Mouse (Mus musculus): ENCODE data around the gene Sel1l3. TPM values are rescaled to one million over a fixed set of nuclear protein-coding genes. Genes with fewer than 3 reads are reported as not detected.

The Sel1l3 gene
- total RNA-seq, 2 experiments from 2014 or later: 0.95 to 1.4 TPM

DNA sequence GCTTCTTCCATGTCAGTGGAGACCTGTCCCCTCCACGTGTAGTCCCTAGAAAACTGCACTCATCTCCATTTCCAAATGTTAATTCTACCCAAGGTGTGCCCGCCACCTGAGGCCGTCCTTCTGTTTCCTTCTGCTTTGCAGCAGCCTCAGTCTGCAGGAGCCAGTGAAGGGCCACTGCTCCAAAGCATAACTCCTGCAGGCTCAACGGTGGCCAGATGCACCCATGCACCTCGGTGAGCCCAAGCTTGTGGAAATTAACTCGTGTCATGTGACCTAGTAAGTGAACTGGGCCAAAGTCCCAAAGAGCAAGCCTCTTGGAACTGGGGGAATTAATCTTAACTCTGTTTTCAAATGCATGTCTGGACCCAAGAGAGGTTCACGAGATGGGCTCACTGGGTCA, 40.8 kb downstream of the Sel1l3 start:
- no peak for DNase-seq

DNA sequence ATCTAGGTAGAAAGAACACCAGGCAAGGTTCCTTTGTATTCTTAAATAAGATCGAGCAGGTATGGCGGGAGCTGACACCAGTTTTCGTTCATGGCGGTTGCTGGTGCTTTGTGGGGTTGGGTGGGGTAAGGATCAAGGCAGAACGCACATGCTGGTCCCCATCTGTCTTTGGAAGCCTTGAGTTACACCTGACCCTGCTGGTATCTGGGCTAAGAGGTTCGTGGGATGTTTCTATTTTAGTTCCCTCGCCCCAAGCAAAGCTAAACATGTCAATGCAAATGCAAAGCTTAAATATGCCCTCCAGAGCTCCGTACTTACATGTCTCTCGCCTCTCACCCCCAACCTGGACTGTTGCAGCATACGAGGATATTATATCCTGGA, 41.5 kb downstream of the Sel1l3 start:
- DNase-seq: no peak

DNA sequence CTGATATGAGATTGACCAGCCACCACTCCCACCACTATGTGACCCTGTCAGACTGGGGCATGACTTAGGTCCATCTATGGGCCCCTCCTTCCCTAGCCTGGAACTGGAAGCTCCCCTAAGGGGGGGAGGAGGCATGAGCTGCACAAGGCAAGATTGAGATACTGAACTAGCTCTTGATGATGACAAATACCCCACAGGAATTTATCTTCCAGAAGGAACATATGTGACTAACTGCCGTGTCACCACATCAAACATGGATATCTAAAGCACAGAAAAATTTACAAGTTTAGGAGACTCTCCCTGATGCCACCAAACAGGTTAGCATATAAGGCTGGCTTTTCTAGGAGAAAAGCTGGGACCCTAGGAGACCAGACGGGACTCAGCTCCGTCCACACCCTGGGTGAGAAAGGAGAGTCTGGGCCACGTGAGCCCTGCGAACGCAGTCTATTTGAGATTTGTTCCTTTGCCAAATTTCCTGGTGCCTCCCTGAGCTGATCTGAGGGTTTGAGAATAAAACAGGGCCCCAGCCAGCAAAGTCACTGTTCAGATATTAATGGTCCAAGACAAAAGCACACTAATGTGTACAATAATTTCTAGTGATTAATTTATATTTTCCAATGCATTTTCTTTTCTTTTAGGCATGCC, 42.0 kb downstream of the Sel1l3 start:
- DNase-seq: no peak

DNA sequence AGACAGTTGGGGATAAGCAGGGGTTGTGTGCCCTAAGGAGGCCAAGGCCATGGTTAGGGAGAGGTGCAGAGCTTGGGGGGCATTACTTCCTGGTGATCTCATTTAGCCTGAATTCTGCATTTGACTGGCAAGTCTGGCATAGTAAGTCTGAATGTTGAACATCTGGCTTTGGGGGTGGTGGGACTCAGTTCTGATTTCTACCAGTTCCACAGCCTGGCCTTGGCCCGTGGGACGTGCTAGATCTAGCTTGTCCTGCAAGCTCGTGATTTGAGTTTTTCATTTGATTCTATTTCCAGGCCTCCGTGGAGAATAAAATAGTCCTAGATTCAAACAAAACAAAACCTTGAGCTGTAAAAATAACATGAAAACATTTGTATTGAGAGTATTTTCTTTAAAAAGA, 46.2 kb downstream of the Sel1l3 start:
- DNase-seq: no peak

DNA sequence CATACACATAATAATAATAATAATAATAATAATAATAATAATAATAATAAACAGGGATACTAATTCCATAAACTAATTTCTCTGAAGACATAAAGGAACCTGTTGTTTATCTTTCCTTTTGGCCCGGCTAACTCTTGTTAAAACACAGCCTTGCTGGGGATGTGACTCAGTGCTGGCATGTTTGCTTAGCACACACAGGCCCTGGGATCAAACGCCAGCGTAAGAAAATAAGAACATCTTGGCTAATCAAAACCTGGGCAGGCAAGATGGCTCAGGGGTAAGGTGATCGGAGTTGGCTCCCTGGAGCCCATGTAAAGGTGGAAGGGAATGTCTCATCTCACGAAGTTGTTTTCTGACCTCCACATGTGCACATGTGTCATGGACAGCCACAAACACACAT, 48.1 kb downstream of the Sel1l3 start:
- DNase-seq: no peak

DNA sequence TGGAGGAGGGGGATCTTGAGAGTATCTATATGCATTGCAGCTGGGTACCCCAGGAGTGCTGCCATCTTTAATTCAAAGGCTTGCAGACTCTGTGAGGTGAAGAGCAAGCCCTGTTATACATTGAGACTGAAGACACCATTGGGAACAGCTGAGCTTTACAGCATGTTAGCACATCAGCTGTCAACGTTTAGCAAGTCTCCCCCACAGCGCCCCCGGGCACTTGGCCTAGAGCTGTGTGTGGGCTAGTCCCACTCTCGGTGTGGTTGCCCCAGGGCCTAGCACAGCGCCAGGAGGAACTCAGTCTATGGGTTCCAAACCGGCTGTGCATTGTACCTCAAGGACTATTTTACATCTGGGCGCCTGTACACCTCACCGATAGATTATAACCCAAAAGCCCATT, 51.3 kb downstream of the Sel1l3 start:
- DNase-seq: no peak

DNA sequence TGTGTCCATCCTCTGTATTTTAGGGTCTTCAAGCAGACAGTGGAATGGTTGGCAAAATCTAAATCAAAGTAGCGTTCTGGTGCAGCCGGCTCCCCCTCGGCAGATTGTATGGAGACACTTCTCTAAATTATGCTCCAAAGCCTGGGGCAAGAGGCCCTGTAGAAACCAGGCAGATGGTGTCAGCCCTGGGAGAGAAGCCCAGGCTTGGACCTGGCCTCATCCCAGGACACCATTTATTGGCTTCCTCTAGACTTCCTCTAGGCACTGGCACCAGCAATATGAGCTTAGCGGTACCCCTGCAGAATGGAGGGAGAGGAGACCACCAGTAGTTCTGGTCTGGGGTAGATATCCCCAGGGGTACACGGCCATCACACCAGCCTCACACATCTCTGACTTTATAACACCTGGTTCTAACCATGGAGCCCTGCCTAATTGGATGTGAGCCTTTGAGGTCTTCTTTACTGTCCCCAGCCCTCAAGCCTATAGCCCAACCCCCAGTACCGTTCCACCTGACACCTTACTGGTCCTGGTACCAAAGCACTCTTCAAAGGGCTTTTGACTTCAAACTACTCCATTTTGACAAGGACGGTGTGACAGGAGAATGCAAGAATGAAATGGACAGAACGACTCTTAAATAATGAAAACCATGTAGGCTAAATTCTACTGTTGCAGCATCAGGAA, 52.1 kb downstream of the Sel1l3 start:
- DNase-seq: no peak

DNA sequence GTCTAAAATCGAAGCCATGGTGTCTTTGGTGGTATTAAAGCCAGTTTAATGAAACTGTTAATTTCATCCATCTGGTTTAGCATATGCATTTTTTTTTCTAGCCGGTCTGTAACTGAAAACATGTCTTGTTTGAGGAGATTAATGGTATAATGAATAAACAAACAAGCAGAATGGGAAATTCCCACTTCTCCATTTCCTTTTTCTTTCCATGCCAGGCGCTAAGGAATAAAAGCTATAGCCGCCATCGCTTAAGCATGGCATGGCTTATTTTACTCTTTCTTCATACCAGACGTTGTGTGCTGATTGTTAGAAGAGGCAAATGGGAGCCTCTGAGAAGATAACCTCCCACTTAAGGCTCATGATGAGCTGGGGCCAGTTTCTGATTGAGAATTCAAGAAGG, 53.5 kb downstream of the Sel1l3 start:
- DNase-seq: no peak

DNA sequence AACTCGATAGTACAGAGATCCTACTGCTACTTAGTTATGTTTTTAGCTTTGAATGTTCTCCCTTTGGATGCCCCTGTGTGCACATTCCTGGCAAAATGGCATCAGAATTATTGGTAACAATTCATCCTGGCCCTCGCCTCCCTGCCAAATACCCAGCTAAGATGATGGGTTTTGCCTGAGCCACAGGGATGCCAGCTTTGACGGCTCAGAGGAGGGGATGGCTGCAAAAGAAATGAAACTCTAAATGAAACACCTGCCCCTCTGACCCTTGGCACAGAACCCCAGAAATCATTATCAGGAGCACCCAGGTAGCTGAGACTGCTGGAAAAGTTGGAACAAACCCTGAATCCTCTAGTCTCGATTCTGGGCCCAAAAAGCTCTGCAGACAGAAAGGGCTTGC, 54.1 kb downstream of the Sel1l3 start:
- DNase-seq: no peak

DNA sequence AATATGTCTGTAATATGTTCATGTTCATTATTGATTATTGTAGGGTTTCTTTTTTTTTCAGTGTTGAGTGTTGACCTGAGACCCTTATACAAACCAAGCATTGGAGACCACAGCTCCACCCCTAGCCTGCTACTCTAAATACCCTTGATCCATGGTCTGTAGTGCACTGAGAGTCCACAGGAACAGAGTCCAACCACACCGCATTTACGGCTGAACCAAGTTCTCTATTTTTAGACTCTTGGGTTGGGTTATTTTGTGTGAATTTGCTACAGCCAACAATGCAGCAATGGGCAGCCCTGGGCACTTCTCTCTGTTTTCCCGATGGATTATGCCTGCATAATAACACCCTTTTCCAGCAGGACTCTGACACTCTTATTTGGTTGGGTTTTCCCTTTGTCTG, 54.6 kb downstream of the Sel1l3 start:
- no peak for DNase-seq

DNA sequence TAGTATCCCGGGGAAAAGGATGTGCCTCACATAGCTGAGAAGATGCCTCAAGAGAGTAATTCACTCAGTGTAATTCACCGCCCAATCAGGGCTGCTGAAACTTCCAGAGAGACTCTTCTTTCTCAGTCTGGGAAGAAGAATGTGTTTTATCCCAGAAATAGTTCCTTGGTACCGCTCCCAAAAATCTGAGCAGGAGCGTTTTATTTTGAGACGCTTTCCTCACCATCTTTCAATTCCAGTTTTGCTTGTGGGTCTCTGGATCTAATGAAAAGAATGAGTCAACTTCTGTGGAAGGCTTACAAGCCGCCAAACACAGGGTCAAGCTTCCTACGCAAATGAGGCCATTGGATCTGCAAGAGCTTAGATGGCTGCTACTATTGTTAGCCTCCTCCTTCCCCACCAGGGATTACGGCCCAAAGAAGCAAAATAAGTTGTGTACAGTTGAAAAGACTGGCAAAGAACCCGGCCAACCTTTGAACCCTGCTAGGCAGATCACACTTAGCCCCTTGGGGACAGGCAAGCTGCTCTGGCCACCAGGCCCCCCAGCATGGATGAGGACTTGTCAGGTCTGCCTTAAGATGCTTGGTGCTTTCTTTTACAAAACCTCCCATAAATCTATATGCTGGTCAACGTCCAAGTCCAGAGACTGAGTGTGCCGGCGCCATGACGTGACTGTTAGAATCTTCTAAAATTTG, 57.6 kb downstream of the Sel1l3 start:
- no peak for DNase-seq

DNA sequence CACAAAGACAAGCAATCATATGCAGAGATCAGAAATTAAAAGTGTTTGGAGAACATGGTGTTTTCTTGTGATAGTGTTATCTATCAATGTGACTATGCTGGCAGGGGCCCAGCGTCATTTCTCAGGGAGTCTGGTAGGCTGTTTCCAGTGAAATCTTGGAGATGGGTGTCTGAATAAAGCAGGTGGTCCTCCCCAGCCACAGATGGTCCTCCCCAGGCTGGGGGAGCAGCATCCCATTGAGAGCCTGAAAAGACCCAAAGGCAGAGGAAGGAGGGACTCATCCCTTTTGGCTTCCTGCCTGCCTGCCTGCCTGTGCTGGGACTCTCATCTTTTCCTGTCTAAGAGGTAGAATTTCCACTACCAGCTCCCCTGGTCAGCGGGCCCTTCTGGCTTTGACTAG, 59.2 kb downstream of the Sel1l3 start:
- no peak for DNase-seq

DNA sequence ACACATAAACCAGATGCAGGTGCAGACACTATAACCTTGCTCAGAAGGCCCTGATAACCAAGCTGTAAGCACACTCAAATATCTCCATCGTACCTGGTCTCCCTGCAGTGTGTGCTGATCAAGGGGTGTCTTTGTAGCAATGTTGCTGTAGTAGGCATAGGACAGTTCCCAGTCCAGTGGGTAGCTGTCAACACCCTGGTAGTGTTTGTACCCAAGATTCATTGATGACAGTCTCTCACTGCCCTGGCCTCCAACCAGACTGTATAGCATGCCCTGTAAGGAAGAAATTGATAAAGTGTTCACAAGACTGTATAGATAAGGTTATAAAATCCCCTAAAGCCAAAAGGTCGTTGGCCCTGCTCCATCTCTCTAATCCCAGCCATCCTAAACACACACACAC, 59.6 kb downstream of the Sel1l3 start:
- no peak for DNase-seq

DNA sequence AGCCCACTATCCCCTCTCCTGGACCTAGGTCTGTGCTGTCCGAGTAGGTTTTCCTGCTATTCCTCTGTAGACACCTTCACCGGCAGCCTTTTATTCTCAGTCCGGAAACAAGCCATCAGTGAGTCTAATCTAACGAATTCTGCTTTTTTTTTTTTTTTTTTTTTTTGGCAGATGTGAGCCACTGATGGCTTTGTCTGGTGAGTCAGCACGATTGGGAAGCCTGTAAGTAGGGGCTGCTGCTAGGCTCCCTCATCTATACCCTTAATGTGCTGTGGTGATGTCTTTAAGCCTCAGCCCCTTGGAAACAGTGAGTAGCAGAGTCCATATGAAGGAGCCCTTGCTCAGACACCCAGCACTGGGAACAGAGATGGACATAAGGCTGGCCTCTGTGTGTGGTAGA, 60.6 kb downstream of the Sel1l3 start:
- DNase-seq: no peak

DNA sequence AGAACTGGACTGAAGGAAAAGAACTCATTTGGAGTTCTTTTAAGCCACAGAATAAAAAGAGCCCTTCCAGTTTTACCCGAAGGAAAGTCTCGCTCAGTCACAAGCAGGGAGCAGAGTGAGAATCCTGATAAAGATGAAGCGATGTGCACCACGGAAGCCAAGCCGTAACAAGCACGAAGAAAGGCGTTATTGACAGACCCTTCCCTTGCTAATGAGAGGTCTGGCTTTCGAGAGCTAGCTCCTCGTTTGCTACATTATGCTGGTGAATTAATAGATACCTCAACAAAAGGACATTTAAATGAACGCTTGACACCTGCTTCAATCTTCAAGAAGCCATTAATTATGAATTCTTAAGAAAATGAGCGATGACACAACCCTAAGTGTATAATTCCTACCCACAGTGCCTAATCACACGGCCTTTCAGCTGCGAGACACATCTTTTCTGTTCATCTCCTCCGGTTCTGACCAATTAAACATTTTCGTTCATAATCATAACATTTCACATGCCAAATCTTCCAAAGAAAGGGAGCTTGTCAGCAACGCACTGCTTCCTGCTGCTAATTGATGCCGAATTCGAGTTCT, 62.3 kb downstream of the Sel1l3 start:
- no peak for DNase-seq

DNA sequence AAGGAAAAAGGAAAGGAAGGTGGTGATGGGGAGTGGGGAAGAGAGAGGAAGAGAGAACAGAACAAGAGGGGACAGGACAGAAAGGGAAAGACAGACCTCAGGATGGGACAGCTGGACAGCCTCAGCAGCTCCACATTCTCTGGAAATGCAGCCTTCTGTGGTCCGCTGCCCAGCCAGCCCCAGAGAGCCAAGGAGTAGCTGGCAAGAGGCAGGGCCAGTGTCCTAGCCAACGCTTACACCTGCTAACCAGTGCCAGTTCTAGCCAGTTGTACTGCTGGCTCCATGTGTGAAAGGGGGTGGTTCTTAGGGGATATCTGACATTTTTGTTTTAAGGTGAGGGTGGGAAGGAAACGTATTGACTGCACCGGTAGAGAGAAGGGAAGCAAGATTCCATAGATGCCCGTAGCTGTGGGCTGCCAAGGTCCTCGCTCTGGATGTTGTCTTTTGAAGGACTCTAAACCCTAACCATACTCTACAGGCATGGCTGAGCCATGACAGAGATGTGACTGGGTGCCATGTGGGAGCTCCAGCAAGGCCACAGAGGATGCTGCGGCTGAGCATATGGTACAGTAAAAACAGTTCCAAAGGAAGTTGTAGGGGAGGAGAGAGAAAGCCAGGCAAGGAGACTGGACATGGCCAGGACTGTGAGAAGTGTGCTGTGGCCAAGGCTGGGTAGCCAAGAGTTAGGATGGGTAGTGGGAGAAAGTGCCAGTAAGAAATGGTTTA, 64.6 kb downstream of the Sel1l3 start:
- DNase-seq: no peak

DNA sequence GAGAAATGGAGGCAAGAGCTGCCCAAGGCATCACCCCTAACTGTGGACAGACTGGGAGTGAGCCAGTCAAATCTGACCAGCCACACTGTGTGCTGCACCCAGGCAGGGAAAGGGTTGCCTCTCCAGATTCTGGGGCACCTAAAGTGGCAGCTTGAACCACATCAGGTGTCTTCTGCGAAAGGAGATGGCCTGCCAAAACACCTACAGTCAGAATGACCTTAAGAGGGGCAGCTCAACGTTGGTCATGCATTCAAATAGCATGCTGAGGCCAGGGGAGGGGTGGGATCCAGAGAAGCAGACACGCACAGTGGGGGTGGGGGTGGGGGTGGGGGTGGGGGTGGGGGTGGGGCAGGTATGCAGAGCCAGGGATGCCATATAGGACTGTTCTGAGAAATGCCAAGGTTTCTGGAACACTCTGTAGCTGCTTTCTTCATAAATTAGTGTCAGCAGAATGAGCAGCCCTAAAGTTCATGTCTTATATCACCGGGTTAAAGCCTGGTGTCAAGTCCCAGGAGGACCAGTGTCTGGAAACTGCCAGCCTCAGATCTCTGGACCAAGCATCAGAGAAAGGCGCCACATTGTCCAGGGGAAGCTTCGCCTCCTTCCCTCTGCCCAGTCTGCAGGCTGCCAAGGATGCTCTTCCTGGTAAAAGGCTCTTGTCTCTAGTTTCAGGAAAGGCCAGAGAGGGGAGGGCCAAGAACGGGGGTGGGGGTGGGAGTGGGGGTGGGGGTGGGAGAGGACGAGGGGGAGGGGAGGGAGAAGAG, 65.4 kb downstream of the Sel1l3 start:
- DNase-seq: no peak

DNA sequence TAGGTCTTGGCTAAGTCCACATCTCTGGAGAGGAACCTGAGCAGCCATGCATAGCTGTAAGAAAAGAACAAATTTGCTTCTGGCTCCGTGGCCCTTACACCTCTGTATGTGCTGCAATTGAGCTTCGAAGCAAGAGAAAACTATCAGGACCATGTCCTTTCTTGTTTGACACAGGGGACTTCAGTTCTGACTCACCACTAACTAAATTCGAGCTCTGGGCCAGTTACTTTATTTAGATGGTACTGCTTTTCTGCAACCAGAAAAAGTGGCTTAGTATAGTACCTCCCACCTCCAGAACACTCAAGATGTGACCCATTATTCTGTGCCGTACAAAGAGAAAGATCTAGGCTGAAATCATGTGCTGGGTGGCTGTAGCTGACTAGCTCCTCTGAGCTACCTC, 66.3 kb downstream of the Sel1l3 start:
- DNase-seq: no peak

DNA sequence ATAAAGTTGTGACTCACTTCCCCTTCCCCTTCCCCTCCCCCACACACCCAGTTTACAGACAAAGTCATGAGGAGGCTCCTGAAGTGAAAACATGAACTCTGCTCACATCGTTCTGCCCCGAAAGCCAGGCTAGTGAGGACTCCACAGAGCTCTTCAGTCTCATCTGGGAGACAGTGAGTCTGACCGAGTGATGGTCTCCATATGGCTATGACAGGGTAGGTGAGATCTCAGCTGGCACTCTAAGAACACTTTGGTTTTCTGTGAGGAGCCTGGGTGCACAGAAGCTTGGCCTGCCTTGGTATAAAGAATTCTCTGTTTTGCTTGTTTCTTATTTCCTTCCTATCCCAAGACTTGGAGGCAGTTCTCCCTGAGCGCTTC, 67.1 kb downstream of the Sel1l3 start:
- DNase-seq: no peak

DNA sequence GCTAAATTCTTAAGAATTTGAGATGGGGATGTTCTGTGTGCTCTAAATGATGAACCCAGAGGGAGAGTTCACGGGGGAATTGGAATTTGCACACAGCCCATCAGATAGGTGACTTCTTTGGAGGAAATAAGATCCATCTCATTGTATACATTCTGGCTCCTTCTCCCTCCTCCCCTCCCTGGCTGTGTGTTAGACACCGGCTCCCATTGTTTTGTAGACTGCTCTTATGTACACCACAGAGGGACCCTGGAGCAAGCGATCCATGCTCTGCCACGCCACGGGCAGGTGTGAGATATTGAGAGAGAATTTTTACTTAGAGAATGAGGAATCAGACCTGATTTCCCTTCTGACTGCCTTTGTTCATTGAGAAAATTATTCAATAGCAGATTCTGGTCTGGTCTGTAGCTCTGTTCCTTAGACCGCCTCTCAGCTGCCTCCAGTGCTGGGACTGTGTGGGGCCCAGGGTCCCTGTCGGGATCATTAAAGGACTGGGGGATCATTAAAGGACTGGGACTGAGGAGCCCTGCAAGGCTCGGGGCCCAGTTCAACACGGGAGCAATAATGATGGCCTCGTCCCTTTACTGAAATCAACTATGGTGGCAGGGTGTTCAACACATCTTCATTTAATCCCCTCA, 67.6 kb downstream of the Sel1l3 start:
- DNase-seq: no peak

DNA sequence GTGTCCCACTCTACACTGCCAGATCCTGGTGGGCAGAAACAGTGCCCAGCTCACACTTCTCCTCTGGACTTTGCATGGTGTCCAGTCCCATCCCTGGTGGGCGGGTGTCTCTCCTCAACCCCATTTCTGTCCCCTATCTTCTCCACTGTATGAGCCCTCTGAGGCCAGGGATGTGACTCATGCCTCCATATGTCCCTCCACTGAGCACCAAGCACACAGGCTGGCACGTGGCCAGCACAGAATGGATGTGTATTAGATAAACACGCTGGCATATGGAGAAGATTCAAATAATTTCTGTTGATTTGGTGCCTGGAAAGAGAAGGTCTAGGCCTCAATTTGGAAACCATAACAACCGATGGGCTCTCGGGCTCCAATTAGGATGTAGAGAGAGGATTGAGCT, 71.1 kb downstream of the Sel1l3 start:
- DNase-seq: no peak

Data from heart, postnatal 4 days (tissue).